Mouse (Mus musculus) cerebellum, postnatal 25 days (tissue): Measurements from ENCODE around the gene Cngb1.

Experiments used
- DNase-seq, 2 experiments: peaks; one replicate each; pipeline ENCODE4 v3.0.0; 2021; ENCODE audit warnings: mixed read lengths in 2 of 2

Gene Cngb1

GRCm38 (mm10) chr8:95306431-95306830 is at the start of gene Cngb1:
Gene Cngb1, minus strand, starts transcription at chr8:95306585.
- no peak for DNase-seq

- no peak for DNase-seq
These were observed 48.2 kb upstream of the Cngb1 start for GRCm38 (mm10) chr8:95354606-95355005.

- peak; percentile 66 to 67 for DNase-seq
These were observed 46.8 kb upstream of the Cngb1 start for GRCm38 (mm10) chr8:95352871-95353866.

- peak; percentile 78 to 80 for DNase-seq
These were observed 45.9 kb upstream of the Cngb1 start, which contains the start of gene Mmp15 for GRCm38 (mm10) chr8:95352151-95352870. Gene Mmp15, plus strand, starts transcription at chr8:95352268.

- peak in 1 of 2 experiments; percentile 36 for DNase-seq
These were observed 45.1 kb upstream of the Cngb1 start for GRCm38 (mm10) chr8:95351461-95351860.

- DNase-seq = peak; percentile 54 to 73
These were observed 42.6 kb upstream of the Cngb1 start for GRCm38 (mm10) chr8:95348811-95349630.

- DNase-seq = no peak
These were observed 42.0 kb upstream of the Cngb1 start for GRCm38 (mm10) chr8:95348356-95348755.

- peak; percentile 65 to 80 for DNase-seq
These were observed 40.5 kb upstream of the Cngb1 start for GRCm38 (mm10) chr8:95346643-95347545.

- DNase-seq = no peak
These were observed 38.3 kb upstream of the Cngb1 start for GRCm38 (mm10) chr8:95344668-95345067.

GRCm38 (mm10) chr8:95341721-95342120 is 35.3 kb upstream of the Cngb1 start:
- DNase-seq = no peak

- DNase-seq = no peak
These were observed 30.0 kb upstream of the Cngb1 start for GRCm38 (mm10) chr8:95336363-95336762.

- DNase-seq = no peak
These were observed 29.3 kb upstream of the Cngb1 start for GRCm38 (mm10) chr8:95335706-95336105.

GRCm38 (mm10) chr8:95332437-95333199 is 26.2 kb upstream of the Cngb1 start:
- DNase-seq = no peak

GRCm38 (mm10) chr8:95331720-95332436 is 25.5 kb upstream of the Cngb1 start, which contains the start of the genes Zfp319 and Usb1:
Gene Zfp319, minus strand, starts transcription at chr8:95331950.
Gene Usb1, plus strand, starts transcription at chr8:95332284.
- DNase-seq = peak; percentile 92 to 97

GRCm38 (mm10) chr8:95331156-95331719 is 24.9 kb upstream of the Cngb1 start:
- no peak for DNase-seq

- DNase-seq = no peak
These were observed 24.0 kb upstream of the Cngb1 start for GRCm38 (mm10) chr8:95330367-95330766.

GRCm38 (mm10) chr8:95327866-95328465 is 21.6 kb upstream of the Cngb1 start:
- DNase-seq = no peak

- no peak for DNase-seq
These were observed 20.4 kb upstream of the Cngb1 start for GRCm38 (mm10) chr8:95326822-95327221.

- DNase-seq = no peak
These were observed 18.3 kb upstream of the Cngb1 start for GRCm38 (mm10) chr8:95324646-95325045.
